Mouse (Mus musculus) forelimb bud, embryonic 11.5 days (tissue): ENCODE results near the gene Scpep1.
A peak's percentile ranks its signal among the peaks of the same experiment; 100 is the strongest.
"Not testable (repeated sequence)": the region's sequence is repeated elsewhere in the genome, so short reads cannot be mapped to it uniquely, and the experiment has no call there.

ENCODE experiments used
- DNase-seq: peaks from one replicate; pipeline ENCODE4 v3.0.0-alpha.2; 2012; ENCODE audit warnings: low read depth, low spot score

Scpep1 gene

GRCm38 (mm10) chr11:88955217-88955969, at the start of gene Scpep1:
TSS of gene Scpep1 (minus strand) at chr11:88955465.
- DNase-seq, result peak; percentile 94

GRCm38 (mm10) chr11:89003726-89004125, 48.5 kb upstream of the Scpep1 start:
- no peak for DNase-seq

- no peak for DNase-seq
Observed at GRCm38 (mm10) chr11:89003078-89003477, 47.8 kb upstream of the Scpep1 start.

- DNase-seq, result no peak
Observed at GRCm38 (mm10) chr11:89002621-89003020, 47.4 kb upstream of the Scpep1 start.

- no peak for DNase-seq
Observed at GRCm38 (mm10) chr11:89002068-89002467, 46.8 kb upstream of the Scpep1 start.

- DNase-seq, result no peak
Observed at GRCm38 (mm10) chr11:89001569-89001968, 46.3 kb upstream of the Scpep1 start.

GRCm38 (mm10) chr11:89000527-89000819, 45.2 kb upstream of the Scpep1 start:
- no peak for DNase-seq

- no peak for DNase-seq
Observed at GRCm38 (mm10) chr11:88999723-89000526, 44.7 kb upstream of the Scpep1 start.

GRCm38 (mm10) chr11:88998974-88999722, 43.9 kb upstream of the Scpep1 start, which contains the start of gene Trim25:
TSS of gene Trim25 (plus strand) at chr11:88999376.
- DNase-seq, result peak; percentile 63

GRCm38 (mm10) chr11:88998406-88998805, 43.1 kb upstream of the Scpep1 start:
- DNase-seq, result no peak

GRCm38 (mm10) chr11:88997343-88997742, 42.1 kb upstream of the Scpep1 start:
- DNase-seq, result not testable (repeated sequence)

- DNase-seq, result no peak
Observed at GRCm38 (mm10) chr11:88996427-88996826, 41.2 kb upstream of the Scpep1 start.

GRCm38 (mm10) chr11:88995616-88996015, 40.4 kb upstream of the Scpep1 start:
- DNase-seq, result no peak

- DNase-seq, result no peak
Observed at GRCm38 (mm10) chr11:88994492-88994891, 39.2 kb upstream of the Scpep1 start.

GRCm38 (mm10) chr11:88993625-88994024, 38.4 kb upstream of the Scpep1 start:
- no peak for DNase-seq

- no peak for DNase-seq
Observed at GRCm38 (mm10) chr11:88993186-88993585, 37.9 kb upstream of the Scpep1 start.

GRCm38 (mm10) chr11:88989530-88989929, 34.3 kb upstream of the Scpep1 start:
- no peak for DNase-seq

- no peak for DNase-seq
Observed at GRCm38 (mm10) chr11:88988956-88989355, 33.7 kb upstream of the Scpep1 start.

GRCm38 (mm10) chr11:88986616-88987015, 31.4 kb upstream of the Scpep1 start:
- no peak for DNase-seq

GRCm38 (mm10) chr11:88981337-88981736, 26.1 kb upstream of the Scpep1 start:
- no peak for DNase-seq

GRCm38 (mm10) chr11:88977188-88977587, 21.9 kb upstream of the Scpep1 start:
- DNase-seq, result no peak

- no peak for DNase-seq
Observed at GRCm38 (mm10) chr11:88976320-88976719, 21.1 kb upstream of the Scpep1 start.
